Mouse (Mus musculus) lung, embryonic 16.5 days (tissue): ENCODE data around the gene CK137956. TPM values are rescaled to one million over a fixed set of nuclear protein-coding genes. Genes with fewer than 3 reads are reported as not detected.

Source experiments
- ATAC-seq: fragments of 200-750 bp; cut with Nextera tagmentation; 2 replicates; pipeline ENCODE4 v1.8.0; 2017; ENCODE audit warnings: low read depth, mild to moderate bottlenecking, moderate library complexity
- H3K27ac ChIP-seq: fragments of 300-500 bp; sonication (generic); 2 replicates; pipeline ENCODE4 v1.5.1; 2014; ENCODE audit warnings: mild to moderate bottlenecking, control low read depth, low read length
- H3K27me3 ChIP-seq: fragments of 300-500 bp; sonication (generic); 2 replicates; pipeline ENCODE4 v1.6.1; 2014; ENCODE audit warnings: low read depth, low read length, mixed read lengths; ENCODE audit not compliant: control insufficient read depth, insufficient read depth
- H3K36me3 ChIP-seq: fragments of 300-500 bp; sonication (generic); 2 replicates; pipeline ENCODE4 v1.6.1; 2014; ENCODE audit warnings: low read length; ENCODE audit not compliant: control insufficient read depth, insufficient read depth
- H3K4me1 ChIP-seq: fragments of 300-500 bp; sonication (generic); replicated peaks from 2 replicates; pipeline ENCODE4 v1.6.1; 2014; ENCODE audit warnings: low read length, mixed read lengths; ENCODE audit not compliant: control insufficient read depth, insufficient read depth
- H3K4me2 ChIP-seq: fragments of 300-500 bp; sonication (generic); 2 replicates; pipeline ENCODE4 v1.6.1; 2014; ENCODE audit warnings: low read depth, low read length, control low read depth
- H3K4me3 ChIP-seq: fragments of 300-500 bp; sonication (generic); 2 replicates; pipeline ENCODE4 v1.5.1; 2014; ENCODE audit warnings: mild to moderate bottlenecking, low read length, control low read depth
- H3K9ac ChIP-seq: fragments of 300-500 bp; sonication (generic); 2 replicates; pipeline ENCODE4 v1.6.1; 2014; ENCODE audit warnings: low read length, control low read depth
- H3K9me3 ChIP-seq: fragments of 300-500 bp; sonication (generic); 2 replicates; pipeline ENCODE4 v1.6.1; 2016; ENCODE audit warnings: low read length; ENCODE audit not compliant: control insufficient read depth
- WGBS: fragments of 180-500 bp; shearing (Covaris S2); extraction: QIAGEN DNeasy Blood & Tissue Kit; methylation state at CpG from one replicate; pipeline ENCODE4 v1.1.7; 2014; 5-methylcytosine and 5-hydroxymethylcytosine counted together
- polyA plus RNA-seq: library from polyadenylated mRNA; unstranded; fragments of >200 nt; fragmentation: Nextera tagmentation; extraction: Ambion mirVana; gene quantifications from 2 replicates; pipeline ENCODE4 v1.2.1, GENCODE M21; 2015

Gene CK137956
- polyA plus RNA-seq, 1 experiment from 2014 or later = not detected

DNA sequence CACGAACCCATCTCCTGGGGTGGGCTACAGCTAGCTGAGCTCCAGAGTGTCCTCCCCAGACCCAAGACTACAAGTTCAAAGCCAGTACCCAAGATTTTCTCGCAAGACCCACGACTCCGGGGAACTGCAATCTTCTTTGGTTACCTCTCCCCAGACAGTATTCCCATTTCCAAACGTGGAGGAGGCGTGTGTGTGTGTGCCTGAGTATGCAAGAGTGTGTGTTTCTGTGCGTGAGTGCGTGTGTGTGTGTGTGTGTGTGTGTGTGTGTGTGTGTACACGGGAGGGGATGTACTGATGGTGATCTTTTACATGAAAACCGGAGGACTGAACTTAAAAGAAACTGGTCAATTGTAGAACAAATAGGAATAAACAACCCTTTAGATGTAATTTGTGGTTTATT is 16.5 kb upstream of the CK137956 start:
- Histone ChIP-seq H3K9me3 (no peaks in the 10 kb centered on the region), H3K27me3 (peaks cover 61% of the 10 kb centered on the region), H3K27ac (no peak overlapping the region), H3K4me1 (no peaks in the 10 kb centered on the region; the same call in 1 of the 2 replicates), H3K36me3 (no peaks in the 10 kb centered on the region), H3K4me3 (no peak overlapping the region), H3K9ac (no peak overlapping the region), H3K4me2 (peak overlapping the region; percentile 51; the same call in 1 of the 2 replicates)
- no peak for ATAC-seq
- 6% methylated on average over 10 of the region's 10 CpGs for WGBS

- ATAC-seq = no peak
- Histone ChIP-seq H3K27me3 (peaks cover 61% of the 10 kb centered on the region), H3K36me3 (no peaks in the 10 kb centered on the region), H3K4me2 (no peak overlapping the region), H3K4me3 (no peak overlapping the region), H3K27ac (no peak overlapping the region), H3K9me3 (no peaks in the 10 kb centered on the region), H3K4me1 (no peaks in the 10 kb centered on the region; the same call in 1 of the 2 replicates), H3K9ac (no peak overlapping the region)
- 5% methylated on average over 25 of the region's 25 CpGs for WGBS
Observed at GRCm38 (mm10) chr4:127986491-127987075, 15.8 kb upstream of the CK137956 start.

GRCm38 (mm10) chr4:127985874-127986273 is 15.1 kb upstream of the CK137956 start:
- Histone ChIP-seq H3K4me1 (no peaks in the 10 kb centered on the region; the same call in 1 of the 2 replicates), H3K4me3 (no peak overlapping the region), H3K4me2 (no peak overlapping the region)

GRCm38 (mm10) chr4:127984426-127984825 is 13.7 kb upstream of the CK137956 start:
- H3K27ac ChIP-seq = no peak overlapping the region
- WGBS = 88% methylated on average over 2 of the region's 2 CpGs
- no peak for ATAC-seq
- H3K4me2 ChIP-seq = no peak overlapping the region
- H3K9me3 ChIP-seq = no peaks in the 10 kb centered on the region
- no peak overlapping the region for H3K9ac ChIP-seq
- H3K4me3 ChIP-seq = no peak overlapping the region
- no peaks in the 10 kb centered on the region; the same call in 1 of the 2 replicates for H3K4me1 ChIP-seq
- no peaks in the 10 kb centered on the region for H3K36me3 ChIP-seq
- peaks cover 45% of the 10 kb centered on the region for H3K27me3 ChIP-seq

More at GRCm38 (mm10) chr4:127985874-127986273, 15.1 kb upstream of the CK137956 start:
- no peak overlapping the region for H3K27ac ChIP-seq
- WGBS = 13% methylated on average over 10 of the region's 10 CpGs
- no peaks in the 10 kb centered on the region for H3K36me3 ChIP-seq
- H3K9ac ChIP-seq = no peak overlapping the region
- no peaks in the 10 kb centered on the region for H3K9me3 ChIP-seq
- ATAC-seq = no peak
- peaks cover 59% of the 10 kb centered on the region for H3K27me3 ChIP-seq

- H3K9me3 ChIP-seq = no peaks in the 10 kb centered on the region
- no peak overlapping the region for H3K27ac ChIP-seq
- H3K4me3 ChIP-seq = no peak overlapping the region
- whole genome bisulfite sequencing = 77% methylated on average over 6 of the region's 6 CpGs
- no peak overlapping the region for H3K9ac ChIP-seq
- H3K27me3 ChIP-seq = peaks cover 12% of the 10 kb centered on the region
- H3K4me1 ChIP-seq = no peaks in the 10 kb centered on the region
- H3K4me2 ChIP-seq = no peak overlapping the region
- no peaks in the 10 kb centered on the region for H3K36me3 ChIP-seq
- no peak for ATAC-seq
Observed at GRCm38 (mm10) chr4:127981125-127981524, 10.4 kb upstream of the CK137956 start.

DNA sequence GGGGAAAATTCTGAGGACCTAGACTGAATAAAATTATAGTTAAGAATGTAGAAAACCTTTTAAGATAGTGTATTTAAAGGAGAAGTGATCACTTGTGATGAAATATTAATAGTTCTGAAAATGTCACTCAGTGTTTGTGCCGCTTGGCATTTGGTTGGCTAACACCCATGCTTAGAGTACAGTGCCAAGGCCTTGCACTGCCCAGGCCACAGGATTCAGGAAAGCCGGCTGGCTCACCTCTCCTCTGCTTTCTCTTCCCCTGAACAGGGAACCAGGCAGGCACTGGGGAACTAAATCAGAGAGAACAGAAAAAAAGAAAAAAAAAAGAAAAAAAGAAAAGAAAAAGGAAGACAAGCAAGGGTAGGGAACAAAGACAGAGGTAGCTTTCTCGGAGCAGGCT is 2.2 kb upstream of the CK137956 start:
- no peak overlapping the region for H3K4me3 ChIP-seq
- H3K36me3 ChIP-seq = no peaks in the 10 kb centered on the region
- ATAC-seq = no peak
- H3K27ac ChIP-seq = no peak overlapping the region
- no peak overlapping the region for H3K4me2 ChIP-seq
- H3K4me1 ChIP-seq = no peaks in the 10 kb centered on the region
- H3K9ac ChIP-seq = no peak overlapping the region
- no peaks in the 10 kb centered on the region for H3K9me3 ChIP-seq
- peaks cover 27% of the 10 kb centered on the region for H3K27me3 ChIP-seq
- 71% methylated on average over 3 of the region's 3 CpGs for WGBS

- no peak for ATAC-seq
- Histone ChIP-seq H3K36me3 (no peaks in the 10 kb centered on the region), H3K4me2 (no peak overlapping the region), H3K4me1 (no peaks in the 10 kb centered on the region), H3K27ac (no peak overlapping the region), H3K9me3 (no peaks in the 10 kb centered on the region), H3K4me3 (no peak overlapping the region), H3K9ac (no peak overlapping the region), H3K27me3 (peaks cover 27% of the 10 kb centered on the region)
- 3% methylated on average over 7 of the region's 7 CpGs for whole genome bisulfite sequencing
Observed at GRCm38 (mm10) chr4:127970018-127970421, 731 bp downstream of the CK137956 start.

- Histone ChIP-seq H3K27me3 (peaks cover 27% of the 10 kb centered on the region), H3K4me1 (no peaks in the 10 kb centered on the region), H3K36me3 (no peaks in the 10 kb centered on the region), H3K9me3 (no peaks in the 10 kb centered on the region), H3K9ac (no peak overlapping the region), H3K4me2 (no peak overlapping the region), H3K27ac (no peak overlapping the region), H3K4me3 (no peak overlapping the region)
- ATAC-seq = no peak
- WGBS = 7% methylated on average over 7 of the region's 7 CpGs
Observed at GRCm38 (mm10) chr4:127969101-127969500, 1.6 kb downstream of the CK137956 start.

DNA sequence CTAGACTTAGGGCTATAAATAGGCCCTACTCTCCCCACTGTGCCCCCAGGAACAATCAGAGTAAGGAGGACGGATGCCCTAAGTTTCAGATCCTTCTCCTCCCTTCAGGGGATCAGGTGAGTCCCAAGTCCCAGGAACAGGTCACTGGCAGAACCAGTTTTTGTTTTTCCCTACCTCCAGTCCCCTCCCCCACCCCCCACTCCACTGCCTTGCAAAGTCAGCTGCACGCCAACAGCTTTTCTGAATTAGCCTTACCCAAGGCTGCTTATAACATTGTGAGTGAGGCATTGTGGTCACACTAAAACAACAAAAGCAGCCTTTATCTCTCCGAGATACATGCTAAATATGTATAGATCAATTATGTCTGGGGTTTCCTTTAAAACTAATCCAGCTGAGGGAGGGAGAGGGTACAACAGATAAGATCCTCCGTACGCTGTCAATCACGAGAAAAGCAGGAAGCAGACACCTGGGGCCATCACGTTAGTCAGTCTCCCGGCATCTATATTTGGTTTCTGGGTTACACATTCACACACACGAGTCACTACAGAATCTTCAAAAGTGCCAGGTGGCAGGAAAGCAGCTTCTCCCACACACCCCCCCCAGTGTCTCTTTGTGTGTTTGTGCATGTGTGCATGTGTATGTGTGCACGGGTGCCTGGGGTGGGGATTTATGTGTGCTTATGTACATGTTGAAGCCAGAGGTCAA is 17.6 kb downstream of the CK137956 start:
- Histone ChIP-seq H3K4me1 (no peaks in the 10 kb centered on the region), H3K4me2 (no peak overlapping the region), H3K27me3 (no peaks in the 10 kb centered on the region), H3K4me3 (no peak overlapping the region), H3K27ac (no peak overlapping the region), H3K9me3 (no peaks in the 10 kb centered on the region), H3K9ac (no peak overlapping the region), H3K36me3 (no peaks in the 10 kb centered on the region)
- WGBS = 30% methylated on average over 10 of the region's 10 CpGs
- no peak for ATAC-seq
